Mouse (Mus musculus): ENCODE measurements around the gene Rspry1. TPM values are rescaled to one million over a fixed set of nuclear protein-coding genes. Genes with fewer than 3 reads are reported as not detected.

Rspry1 gene
- polyA plus RNA-seq, 1 experiment from 2014 or later: 19.4 TPM

- no peak for TF ChIP-seq EP300 (IDR thresholded peaks at IDR 0.05)
- Histone ChIP-seq H3K9me3 (ENCODE audit: low read length) (no peaks in the 10 kb centered on the region), H3K27ac (ENCODE audit: low read length) (no peak overlapping the region), H3K4me3 (ENCODE audit: low read depth, low read length) (no peak overlapping the region), H3K4me2 (replicated peaks; ENCODE audit: low read depth, low read length) (no peak overlapping the region), H3K9ac (replicated peaks; ENCODE audit: low read depth) (no peak overlapping the region), H3K36me3 (ENCODE audit: insufficient read depth, low read length) (no peaks in the 10 kb centered on the region), H3K4me1 (ENCODE audit: insufficient read depth, low read depth, low read length) (no peaks in the 10 kb centered on the region), H3K27me3 (replicated peaks; ENCODE audit: insufficient read depth, low read length) (no peaks in the 10 kb centered on the region)
- ATAC-seq (no peak), DNase-seq (ENCODE audit: low spot score) (no peak)
- 58% methylated on average over 15 of the region's 15 CpGs for WGBS
Observed at GRCm38 (mm10) chr8:94566446-94567158, 35.1 kb upstream of the Rspry1 start.

- no peak overlapping the region for H3K4me3 ChIP-seq (ENCODE audit: low read depth, low read length)
- no peak overlapping the region for H3K9ac ChIP-seq (replicated peaks; ENCODE audit: low read depth)
- WGBS: 67% methylated on average over 8 of the region's 8 CpGs
- DNase-seq (ENCODE audit: low spot score): no peak
- H3K36me3 ChIP-seq (ENCODE audit: insufficient read depth, low read length): no peaks in the 10 kb centered on the region
- H3K27ac ChIP-seq (ENCODE audit: low read length): no peak overlapping the region
- H3K4me2 ChIP-seq (replicated peaks; ENCODE audit: low read depth, low read length): no peak overlapping the region
- TF ChIP-seq CTCF (IDR thresholded peaks at IDR 0.05): no peak
- TF ChIP-seq EP300 (IDR thresholded peaks at IDR 0.05): no peak
- ATAC-seq: no peak
- no peaks in the 10 kb centered on the region for H3K9me3 ChIP-seq (ENCODE audit: low read length)
- H3K4me1 ChIP-seq (ENCODE audit: insufficient read depth, low read depth, low read length): no peaks in the 10 kb centered on the region
- no peaks in the 10 kb centered on the region for H3K27me3 ChIP-seq (replicated peaks; ENCODE audit: insufficient read depth, low read length)
Observed at GRCm38 (mm10) chr8:94567159-94567849, 34.4 kb upstream of the Rspry1 start.

- H3K36me3 ChIP-seq (ENCODE audit: insufficient read depth, low read length): no peaks in the 10 kb centered on the region
- WGBS: 86% methylated on average over 8 of the region's 8 CpGs
- no peak overlapping the region for H3K4me3 ChIP-seq (ENCODE audit: low read depth, low read length)
Observed at GRCm38 (mm10) chr8:94568098-94568497, 33.6 kb upstream of the Rspry1 start.

GRCm38 (mm10) chr8:94569419-94569818 is 32.3 kb upstream of the Rspry1 start:
- Histone ChIP-seq H3K36me3 (ENCODE audit: insufficient read depth, low read length) (peaks cover 12% of the 10 kb centered on the region; the same call in 1 of the 2 replicates), H3K27me3 (replicated peaks; ENCODE audit: insufficient read depth, low read length) (no peaks in the 10 kb centered on the region), H3K4me1 (ENCODE audit: insufficient read depth, low read depth, low read length) (no peaks in the 10 kb centered on the region), H3K27ac (ENCODE audit: low read length) (no peak overlapping the region), H3K9ac (replicated peaks; ENCODE audit: low read depth) (no peak overlapping the region), H3K4me3 (ENCODE audit: low read depth, low read length) (no peak overlapping the region), H3K9me3 (ENCODE audit: low read length) (no peaks in the 10 kb centered on the region), H3K4me2 (replicated peaks; ENCODE audit: low read depth, low read length) (no peak overlapping the region)
- no peak for TF ChIP-seq CTCF (IDR thresholded peaks at IDR 0.05)
- no peak for TF ChIP-seq EP300 (IDR thresholded peaks at IDR 0.05)
- ATAC-seq: no peak
- no peak for DNase-seq (ENCODE audit: low spot score)
- WGBS: 80% methylated on average over 1 of the region's 1 CpGs

More at GRCm38 (mm10) chr8:94568098-94568497, 33.6 kb upstream of the Rspry1 start:
- no peak overlapping the region for H3K9ac ChIP-seq (replicated peaks; ENCODE audit: low read depth)
- H3K27ac ChIP-seq (ENCODE audit: low read length): no peak overlapping the region
- H3K9me3 ChIP-seq (ENCODE audit: low read length): no peaks in the 10 kb centered on the region
- DNase-seq (ENCODE audit: low spot score) (no peak), ATAC-seq (no peak)
- TF ChIP-seq EP300 (IDR thresholded peaks at IDR 0.05): no peak
- no peak for TF ChIP-seq CTCF (IDR thresholded peaks at IDR 0.05)
- no peaks in the 10 kb centered on the region for H3K27me3 ChIP-seq (replicated peaks; ENCODE audit: insufficient read depth, low read length)
- no peaks in the 10 kb centered on the region for H3K4me1 ChIP-seq (ENCODE audit: insufficient read depth, low read depth, low read length)
- H3K4me2 ChIP-seq (replicated peaks; ENCODE audit: low read depth, low read length): no peak overlapping the region

- peak; percentile 25 for DNase-seq (ENCODE audit: low spot score)
Observed at GRCm38 (mm10) chr8:94571896-94572295, 29.8 kb upstream of the Rspry1 start.

GRCm38 (mm10) chr8:94574159-94574907 is 27.4 kb upstream of the Rspry1 start:
- Histone ChIP-seq H3K27ac (ENCODE audit: low read length) (no peak overlapping the region), H3K9ac (replicated peaks; ENCODE audit: low read depth) (no peak overlapping the region), H3K27me3 (replicated peaks; ENCODE audit: insufficient read depth, low read length) (no peaks in the 10 kb centered on the region), H3K4me3 (ENCODE audit: low read depth, low read length) (no peak overlapping the region), H3K9me3 (ENCODE audit: low read length) (no peaks in the 10 kb centered on the region), H3K4me2 (replicated peaks; ENCODE audit: low read depth, low read length) (no peak overlapping the region), H3K4me1 (ENCODE audit: insufficient read depth, low read depth, low read length) (no peaks in the 10 kb centered on the region), H3K36me3 (ENCODE audit: insufficient read depth, low read length) (peaks cover 30% of the 10 kb centered on the region; the same call in 1 of the 2 replicates)
- ATAC-seq: no peak
- TF ChIP-seq CTCF (IDR thresholded peaks at IDR 0.05): no peak
- TF ChIP-seq EP300 (IDR thresholded peaks at IDR 0.05): no peak
- no peak for DNase-seq (ENCODE audit: low spot score)
- 79% methylated on average over 15 of the region's 16 CpGs for WGBS

More at GRCm38 (mm10) chr8:94571896-94572295, 29.8 kb upstream of the Rspry1 start:
- TF ChIP-seq CTCF (IDR thresholded peaks at IDR 0.05) (no peak), EP300 (IDR thresholded peaks at IDR 0.05) (no peak)
- 59% methylated on average over 2 of the region's 2 CpGs for WGBS
- no peak; the same call in 1 of the 2 replicates for ATAC-seq
- H3K27ac ChIP-seq (ENCODE audit: low read length): no peak overlapping the region
- H3K4me3 ChIP-seq (ENCODE audit: low read depth, low read length): no peak overlapping the region
- H3K27me3 ChIP-seq (replicated peaks; ENCODE audit: insufficient read depth, low read length): no peaks in the 10 kb centered on the region
- no peaks in the 10 kb centered on the region for H3K9me3 ChIP-seq (ENCODE audit: low read length)
- no peak overlapping the region for H3K9ac ChIP-seq (replicated peaks; ENCODE audit: low read depth)
- no peak overlapping the region for H3K4me2 ChIP-seq (replicated peaks; ENCODE audit: low read depth, low read length)
- H3K36me3 ChIP-seq (ENCODE audit: insufficient read depth, low read length): peaks cover 22% of the 10 kb centered on the region; the same call in 1 of the 2 replicates
- no peaks in the 10 kb centered on the region for H3K4me1 ChIP-seq (ENCODE audit: insufficient read depth, low read depth, low read length)
